Mouse (Mus musculus) liver, adult 10 weeks (tissue): Measurements from ENCODE around the gene Tbc1d2b. TPM values are rescaled to one million over a fixed set of nuclear protein-coding genes. Genes with fewer than 3 reads are reported as not detected.

Experiments used
- polyA plus RNA-seq: library from polyadenylated mRNA; stranded (reverse); fragments of 350-450 nt; fragmentation: Illumina TruSeq; extraction: RNeasy Lipid Tissue Mini Kit (QIAGEN cat#74804); gene quantifications from one replicate; pipeline ENCODE4 v1.2.3, GENCODE M21; 2014; ENCODE audit warnings: low read depth, low replicate concordance

Gene Tbc1d2b
- polyA plus RNA-seq: 5.5 TPM

DNA sequence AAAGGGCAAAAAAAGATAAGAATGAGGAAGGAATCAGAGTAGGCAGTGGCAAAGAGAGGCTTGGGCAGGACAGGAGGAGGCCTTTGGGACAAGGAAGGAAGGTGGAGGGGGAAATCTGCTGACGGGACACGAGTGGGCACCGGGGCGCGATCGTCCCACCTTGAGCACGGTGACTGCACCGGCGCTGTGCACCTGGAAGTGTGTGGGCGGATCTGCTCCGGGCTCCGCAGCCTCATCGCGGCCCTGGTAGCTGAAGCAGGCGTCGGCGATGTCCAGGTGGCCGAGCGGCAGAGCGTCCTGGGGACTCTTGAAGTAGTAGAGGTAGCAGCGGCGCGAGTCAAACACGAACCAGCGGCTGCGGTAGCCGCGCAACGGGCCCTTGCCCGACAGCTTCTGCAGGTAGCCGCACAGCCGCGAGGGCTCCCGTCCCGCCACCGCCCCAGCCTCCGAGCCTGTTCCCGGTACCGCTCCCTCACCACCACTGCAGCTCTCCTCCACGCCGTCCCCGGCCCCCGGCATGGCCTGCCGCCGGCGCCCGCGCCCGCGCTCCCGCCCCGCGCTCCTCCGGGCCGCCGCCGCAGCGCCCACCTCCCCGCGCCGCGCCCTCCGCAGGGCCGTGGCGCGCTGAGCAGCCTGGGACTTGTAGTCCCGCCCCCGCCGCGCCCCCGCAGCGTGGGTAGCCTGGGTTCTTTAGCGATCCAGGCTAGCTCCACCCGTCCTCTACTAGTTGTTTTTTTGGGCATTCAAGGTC is at the start of gene Tbc1d2b:
Tbc1d2b (minus strand) TSS at position 612 of the 751 bp plus-strand sequence.

DNA sequence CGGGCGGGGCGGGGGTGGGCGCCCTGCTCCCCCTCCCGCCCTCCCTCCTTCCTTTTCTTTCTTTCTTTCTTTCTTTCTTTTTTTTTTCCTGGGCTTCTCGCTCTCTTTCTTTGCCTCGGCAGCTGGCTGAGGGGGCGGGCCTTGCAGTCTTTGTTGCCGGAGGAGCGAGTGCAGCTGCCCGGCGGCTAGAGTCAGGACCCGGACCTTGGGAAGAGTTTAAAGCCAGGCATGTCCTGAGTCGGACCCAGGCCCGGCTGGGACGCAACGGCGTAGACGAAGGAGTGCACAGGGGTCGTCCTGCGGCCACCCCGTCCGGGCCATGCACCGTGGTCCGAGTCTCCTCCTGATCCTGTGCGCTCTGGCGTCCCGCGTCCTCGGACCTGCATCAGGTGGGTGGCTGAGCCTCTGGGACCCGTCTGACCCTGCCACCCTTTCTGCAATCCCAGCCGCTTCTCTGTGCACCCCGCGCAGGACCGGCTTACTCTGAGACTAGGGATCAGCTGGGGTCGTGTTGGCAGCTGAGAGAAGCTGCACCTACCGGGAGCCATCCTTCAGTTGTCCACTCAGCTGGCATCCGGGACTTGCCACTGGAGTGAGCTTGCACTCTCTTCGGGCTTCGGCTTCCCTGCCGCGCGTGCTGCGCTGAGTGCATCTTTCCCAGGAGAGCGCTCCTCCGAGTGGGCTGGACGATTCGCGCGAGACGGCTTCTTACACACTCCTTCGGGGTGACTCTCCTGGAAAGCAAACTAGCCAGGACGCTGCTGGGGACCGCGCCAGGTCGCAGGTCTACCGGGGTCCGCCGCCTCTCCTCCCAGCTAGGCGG is 107.5 kb downstream of the Tbc1d2b start, which contains the start of gene Adamts7:
Adamts7 (plus strand) TSS at position 144 of the 823 bp plus-strand sequence.

Other genes with a start within 250 kb of the Tbc1d2b start
- 355 TPM for gene Ctsh, start 216.7 kb downstream of the Tbc1d2b start, polyA plus RNA-seq
- 375 TPM for gene Morf4l1, start 156.0 kb downstream of the Tbc1d2b start, polyA plus RNA-seq
- gene Adamts7, start 107.7 kb downstream of the Tbc1d2b start, polyA plus RNA-seq: 2.2 TPM